Mouse (Mus musculus) cerebellum, postnatal 4 days (tissue): Measurements from ENCODE around the gene Slc48a1.

Experiments used
- DNase-seq, 2 experiments: peaks; one replicate each; pipeline ENCODE4 v3.0.0; 2022; ENCODE audit warnings: low spot score in 2 of 2, mixed read lengths in 1 of 2

The Slc48a1 gene

GRCm38 (mm10) chr15:97840781-97841180 is 62.5 kb downstream of the Slc48a1 start:
- DNase-seq = no peak

- no peak for DNase-seq
Observed at GRCm38 (mm10) chr15:97841383-97841782, 63.1 kb downstream of the Slc48a1 start.

- no peak for DNase-seq
Observed at GRCm38 (mm10) chr15:97842058-97842457, 63.7 kb downstream of the Slc48a1 start.
